Mouse (Mus musculus) heart, postnatal 25 days (tissue): ENCODE results near the gene Numa1. TPM values are rescaled to one million over a fixed set of nuclear protein-coding genes. Genes with fewer than 3 reads are reported as not detected.
"Not testable (repeated sequence)": the region's sequence is repeated elsewhere in the genome, so short reads cannot be mapped to it uniquely, and the experiment has no call there.

ENCODE experiments used
- DNase-seq: peaks from one replicate; pipeline ENCODE4 v3.0.0; 2022; ENCODE audit warnings: low spot score
- intact Hi-C: fragments of 180-260 bp; cut with DNase I; formaldehyde crosslinking; loops from one replicate; pipeline ENCODE4 v1.15.1; 2025
- total RNA-seq, 2 experiments: library from RNA; stranded (reverse); gene quantifications; 2 replicates each; pipeline ENCODE4 v1.2.3; 2021

Gene Numa1
- total RNA-seq, 2 experiments from 2014 or later = 88.4 to 93.0 TPM

- intact Hi-C loops, DNase-seq: not testable (repeated sequence)
Observed at GRCm38 (mm10) chr7:102020934-102021333, 87.0 kb downstream of the Numa1 start.

- intact Hi-C loops = no loop called here
- no peak for DNase-seq
Observed at GRCm38 (mm10) chr7:102023821-102024220, 89.9 kb downstream of the Numa1 start.

GRCm38 (mm10) chr7:102025187-102026119 lies 91.5 kb downstream of the Numa1 start:
- intact Hi-C loops = no loop called here
- no peak for DNase-seq

- intact Hi-C loops = loop anchor here (5.0 kb wide), 1 partner anchor 38 kb away; no protein-coding TSS in a partner anchor
- no peak for DNase-seq
Observed at GRCm38 (mm10) chr7:102034904-102035303, 101.0 kb downstream of the Numa1 start.

- no peak for DNase-seq
- intact Hi-C loops = no loop called here
Observed at GRCm38 (mm10) chr7:102035534-102035933, 101.6 kb downstream of the Numa1 start.

- DNase-seq = no peak
- intact Hi-C loops = no loop called here
Observed at GRCm38 (mm10) chr7:102037318-102037717, 103.4 kb downstream of the Numa1 start.

- intact Hi-C loops = no loop called here
- DNase-seq = no peak
Observed at GRCm38 (mm10) chr7:102042314-102042713, 108.4 kb downstream of the Numa1 start.

- not testable (repeated sequence) for DNase-seq
- intact Hi-C loops = loop anchor here (5.0 kb wide), 1 partner anchor 89 kb away; no protein-coding TSS in a partner anchor
Observed at GRCm38 (mm10) chr7:102048524-102048923, 114.6 kb downstream of the Numa1 start.

- intact Hi-C loops = loop anchor here (5.0 kb wide), 1 partner anchor 129 kb away; the partner anchor contains the start of genes Lrrc51 and Numa1
- no peak for DNase-seq
Observed at GRCm38 (mm10) chr7:102061353-102061752, 127.4 kb downstream of the Numa1 start.

GRCm38 (mm10) chr7:102062203-102062602 lies 128.3 kb downstream of the Numa1 start:
- no peak for DNase-seq
- intact Hi-C loops = loop anchor here (5.0 kb wide), 1 partner anchor 130 kb away; the partner anchor contains the start of genes Lrrc51 and Numa1

- intact Hi-C loops = loop anchor here (5.0 kb wide), 1 partner anchor 132 kb away; the partner anchor contains the start of genes Lrrc51 and Numa1
Observed at GRCm38 (mm10) chr7:102063891-102064290, 130.0 kb downstream of the Numa1 start.

More at GRCm38 (mm10) chr7:102063891-102064290, 130.0 kb downstream of the Numa1 start:
- no peak for DNase-seq

Other genes starting within 250 kb of the Numa1 start
- under 1 TPM; 0.26 to 0.42 TPM for gene Phox2a, start 115.8 kb upstream of the Numa1 start, total RNA-seq
- gene Inppl1, start 95.9 kb upstream of the Numa1 start, total RNA-seq = 100 to 1,000 TPM; 145 to 148 TPM
- gene Folr2, start 76.9 kb upstream of the Numa1 start, total RNA-seq = 1 to 10 TPM; 5.5 to 6.8 TPM
- gene Anapc15, start 70.4 kb upstream of the Numa1 start, total RNA-seq = 10 to 100 TPM; 16.5 to 17.9 TPM
- under 1 TPM; 0.26 to 0.59 TPM for gene Folr1, start 63.3 kb upstream of the Numa1 start, total RNA-seq
- gene Lamtor1, start 28.2 kb upstream of the Numa1 start, total RNA-seq = 100 to 1,000 TPM; 105 to 111 TPM
- not detected for gene Tomt, start 27.8 kb upstream of the Numa1 start, total RNA-seq
- gene Lrrc51, start 216 bp upstream of the Numa1 start, total RNA-seq = 1 to 10 TPM; 3.3 to 4.1 TPM
- 1 to 10 TPM; 6.5 to 6.8 TPM for gene Il18bp, start 84.6 kb downstream of the Numa1 start, total RNA-seq
- 10 to 100 TPM; 20.9 to 22.8 TPM for gene Rnf121, start 131.4 kb downstream of the Numa1 start, total RNA-seq
- 1 to 10 TPM; 9.4 to 9.6 TPM for gene Xndc1, start 131.4 kb downstream of the Numa1 start, total RNA-seq
- under 1 TPM; 0.91 to 0.92 TPM for gene Xntrpc, start 131.6 kb downstream of the Numa1 start, total RNA-seq
- under 1 TPM; 0.11 to 0.47 TPM for gene Trpc2, start 149.0 kb downstream of the Numa1 start, total RNA-seq
- gene Art1, start 167.6 kb downstream of the Numa1 start, total RNA-seq = 100 to 1,000 TPM; 203 to 252 TPM
- gene Art5, start 175.4 kb downstream of the Numa1 start, total RNA-seq = 10 to 100 TPM; 10.5 to 14.3 TPM
- not detected for gene Chrna10, start 182.7 kb downstream of the Numa1 start, total RNA-seq